Mouse (Mus musculus): ENCODE measurements around the gene Erbin. TPM values are rescaled to one million over a fixed set of nuclear protein-coding genes. Genes with fewer than 3 reads are reported as not detected.

The Erbin gene
- polyA plus RNA-seq, 1 experiment = 8.4 TPM

DNA sequence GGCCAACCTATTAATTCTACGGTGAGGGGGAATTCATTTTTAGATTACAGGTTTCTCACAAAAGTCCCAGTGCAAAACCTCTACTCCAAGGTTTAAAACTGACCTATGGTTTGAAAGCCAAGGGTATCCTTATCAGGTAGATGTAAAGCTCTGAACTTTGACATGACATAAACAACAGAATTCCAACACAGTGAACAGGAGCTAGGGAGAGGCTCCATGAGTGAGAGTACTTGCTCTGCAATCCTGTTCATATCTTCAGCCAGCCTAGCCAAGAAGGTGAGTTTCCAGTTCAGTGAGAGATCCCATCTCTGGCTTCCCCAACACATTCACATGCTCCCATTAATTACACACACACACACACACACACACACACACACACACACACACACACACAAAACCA lies 9.7 kb downstream of the Erbin start:
- Histone ChIP-seq H3K27me3 (ENCODE audit: control insufficient read depth, insufficient read depth, insufficient read length) (no peaks in the 10 kb centered on the region), H3ac (ENCODE audit: control insufficient read depth, insufficient read length) (no peak overlapping the region)

DNA sequence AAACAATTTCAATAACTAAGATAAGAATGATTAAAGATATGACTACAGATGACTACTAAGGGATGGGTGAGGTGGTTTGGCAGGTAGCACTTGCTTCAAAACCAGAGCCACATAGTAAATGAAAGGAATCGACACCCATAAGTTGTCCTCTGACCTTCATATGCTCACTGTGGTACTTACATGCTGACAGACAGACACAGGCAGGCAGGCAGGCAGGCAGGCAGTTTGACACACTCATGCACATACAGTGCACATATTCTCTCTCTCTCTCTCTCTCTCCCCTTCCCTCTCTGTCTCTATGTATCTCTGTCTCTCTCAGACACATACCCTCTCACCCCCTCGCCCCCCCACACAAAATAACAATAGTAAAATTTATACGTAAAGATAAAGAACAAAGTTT lies 10.4 kb downstream of the Erbin start:
- H3K27me3 ChIP-seq (ENCODE audit: control insufficient read depth, insufficient read depth, insufficient read length) = no peaks in the 10 kb centered on the region
- no peaks in the 10 kb centered on the region for H3K36me3 ChIP-seq (ENCODE audit: control insufficient read depth, insufficient read depth)
- H3ac ChIP-seq (ENCODE audit: control insufficient read depth, insufficient read length) = no peak overlapping the region
- H3K79me2 ChIP-seq (ENCODE audit: control insufficient read depth, insufficient read depth) = peaks cover 82% of the 10 kb centered on the region
- H3K4me3 ChIP-seq = no peak overlapping the region
- H3K4me2 ChIP-seq (ENCODE audit: low read depth) = no peak overlapping the region
- no peak for TF ChIP-seq REST (IDR thresholded peaks at IDR 0.05; ENCODE audit: insufficient read depth, insufficient read length)
- TF ChIP-seq TCF12 (IDR thresholded peaks at IDR 0.05; ENCODE audit: insufficient read depth, poor library complexity, severe bottlenecking) = no peak
- no peak for TF ChIP-seq POLR2A (IDR thresholded peaks at IDR 0.05; ENCODE audit: insufficient read length, low read depth)
- no peak for TF ChIP-seq MYOD1 (IDR thresholded peaks at IDR 0.05; ENCODE audit: control insufficient read depth in 1 of 3, insufficient read length in 2 of 3, low read depth in 2 of 3)
- no peak for TF ChIP-seq MYOG (IDR thresholded peaks at IDR 0.05; ENCODE audit: control insufficient read depth in 1 of 3, insufficient read depth in 1 of 3, insufficient read length in 2 of 3, low read depth in 2 of 3)
- no peak for TF ChIP-seq E2F4 (IDR thresholded peaks at IDR 0.05; ENCODE audit: insufficient read depth)
- no peak for TF ChIP-seq SRF (IDR thresholded peaks at IDR 0.05; ENCODE audit: control insufficient read depth, insufficient read length, low read depth)
- no peak for TF ChIP-seq USF1 (IDR thresholded peaks at IDR 0.05; ENCODE audit: low read depth)
- TF ChIP-seq MAX (IDR thresholded peaks at IDR 0.05; ENCODE audit: low read depth) = no peak
- no peak for TF ChIP-seq POLR2AphosphoS2 (IDR thresholded peaks at IDR 0.05; ENCODE audit: insufficient read length, low read depth)
- no peak for TF ChIP-seq TCF3 (IDR thresholded peaks at IDR 0.05; ENCODE audit: insufficient read length, low read depth)

More for the DNA sequence above, 9.7 kb downstream of the Erbin start:
- Histone ChIP-seq H3K4me2 (ENCODE audit: low read depth) (no peak overlapping the region), H3K79me2 (ENCODE audit: control insufficient read depth, insufficient read depth) (peaks cover 86% of the 10 kb centered on the region), H3K4me3 (no peak overlapping the region), H3K36me3 (ENCODE audit: control insufficient read depth, insufficient read depth) (no peaks in the 10 kb centered on the region)
- no peak for TF ChIP-seq MYOG (IDR thresholded peaks at IDR 0.05; ENCODE audit: control insufficient read depth in 1 of 3, insufficient read depth in 1 of 3, insufficient read length in 2 of 3, low read depth in 2 of 3)

DNA sequence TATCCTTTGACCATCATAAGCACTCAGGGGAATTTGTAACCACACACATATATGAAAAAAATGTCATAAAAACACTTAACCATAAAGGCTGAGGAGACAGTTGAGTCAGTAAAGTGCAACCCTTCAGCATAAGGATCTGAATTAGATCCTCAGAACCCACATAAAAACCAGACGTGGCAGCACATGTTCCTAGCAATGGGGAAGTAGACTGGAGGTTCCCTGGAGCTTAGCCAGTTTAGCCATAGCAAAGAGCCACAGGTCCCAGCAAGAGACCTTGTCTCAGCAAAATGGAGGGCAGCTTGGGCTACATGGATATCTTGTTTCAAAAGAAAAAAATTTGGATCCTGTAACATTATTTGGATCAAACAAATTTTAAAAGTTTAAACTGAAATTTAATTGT lies 20.3 kb downstream of the Erbin start:
- H3K36me3 ChIP-seq (ENCODE audit: control insufficient read depth, insufficient read depth) = no peaks in the 10 kb centered on the region
- H3K27me3 ChIP-seq (ENCODE audit: control insufficient read depth, insufficient read depth, insufficient read length) = no peaks in the 10 kb centered on the region
- H3K79me2 ChIP-seq (ENCODE audit: control insufficient read depth, insufficient read depth) = peaks cover 61% of the 10 kb centered on the region
- H3K4me2 ChIP-seq (ENCODE audit: low read depth) = no peak overlapping the region
- TF ChIP-seq POLR2A (IDR thresholded peaks at IDR 0.05; ENCODE audit: insufficient read length, low read depth) = no peak
- no peak for TF ChIP-seq CEBPB (IDR thresholded peaks at IDR 0.05; ENCODE audit: insufficient read depth, poor library complexity, severe bottlenecking)
- TF ChIP-seq POLR2AphosphoS2 (IDR thresholded peaks at IDR 0.05; ENCODE audit: insufficient read length, low read depth) = no peak
- TF ChIP-seq TCF12 (IDR thresholded peaks at IDR 0.05; ENCODE audit: insufficient read depth, poor library complexity, severe bottlenecking) = no peak
- no peak for TF ChIP-seq MAX (IDR thresholded peaks at IDR 0.05; ENCODE audit: low read depth)
- TF ChIP-seq SRF (IDR thresholded peaks at IDR 0.05; ENCODE audit: control insufficient read depth, insufficient read length, low read depth) = no peak
- no peak for TF ChIP-seq REST (IDR thresholded peaks at IDR 0.05; ENCODE audit: insufficient read depth, insufficient read length)
- no peak for TF ChIP-seq MYOG (IDR thresholded peaks at IDR 0.05; ENCODE audit: control insufficient read depth in 1 of 3, insufficient read depth in 1 of 3, insufficient read length in 2 of 3, low read depth in 2 of 3)
- no peak for TF ChIP-seq TCF3 (IDR thresholded peaks at IDR 0.05; ENCODE audit: insufficient read length, low read depth)
- TF ChIP-seq MYOD1 (IDR thresholded peaks at IDR 0.05; ENCODE audit: control insufficient read depth in 1 of 3, insufficient read length in 2 of 3, low read depth in 2 of 3) = no peak
- TF ChIP-seq E2F4 (IDR thresholded peaks at IDR 0.05; ENCODE audit: insufficient read depth) = no peak
- TF ChIP-seq USF1 (IDR thresholded peaks at IDR 0.05; ENCODE audit: low read depth) = no peak
- no peak overlapping the region for H3K4me3 ChIP-seq
- H3ac ChIP-seq (ENCODE audit: control insufficient read depth, insufficient read length) = no peak overlapping the region

DNA sequence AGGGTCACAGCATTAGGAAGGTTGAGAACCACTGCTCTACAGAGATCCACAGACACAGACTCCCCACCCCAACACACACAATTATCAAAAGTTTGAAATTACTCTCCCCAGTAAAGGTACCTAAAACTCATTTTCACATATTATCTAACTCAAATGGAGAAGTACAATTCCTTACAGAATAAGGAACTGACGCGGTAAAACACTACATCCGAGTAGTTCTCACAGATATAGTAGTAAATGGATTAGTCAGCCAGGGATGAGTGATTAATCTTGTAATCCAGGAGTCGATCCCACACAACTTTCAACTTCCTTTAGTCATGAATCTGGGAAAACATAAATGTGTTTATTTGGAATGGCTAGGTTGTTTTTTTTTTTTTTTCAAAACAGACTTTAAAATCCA lies 22.7 kb downstream of the Erbin start:
- no peak overlapping the region for H3ac ChIP-seq (ENCODE audit: control insufficient read depth, insufficient read length)
- H3K4me2 ChIP-seq (ENCODE audit: low read depth) = no peak overlapping the region
- no peak for TF ChIP-seq MYOG (IDR thresholded peaks at IDR 0.05; ENCODE audit: control insufficient read depth in 1 of 3, insufficient read depth in 1 of 3, insufficient read length in 2 of 3, low read depth in 2 of 3)
- no peak for TF ChIP-seq SRF (IDR thresholded peaks at IDR 0.05; ENCODE audit: control insufficient read depth, insufficient read length, low read depth)
- no peak for TF ChIP-seq USF1 (IDR thresholded peaks at IDR 0.05; ENCODE audit: low read depth)
- no peak for TF ChIP-seq TCF12 (IDR thresholded peaks at IDR 0.05; ENCODE audit: insufficient read depth, poor library complexity, severe bottlenecking)
- TF ChIP-seq MAX (IDR thresholded peaks at IDR 0.05; ENCODE audit: low read depth) = no peak
- no peak for TF ChIP-seq E2F4 (IDR thresholded peaks at IDR 0.05; ENCODE audit: insufficient read depth)
- no peak for TF ChIP-seq REST (IDR thresholded peaks at IDR 0.05; ENCODE audit: insufficient read depth, insufficient read length)
- TF ChIP-seq MYOD1 (IDR thresholded peaks at IDR 0.05; ENCODE audit: control insufficient read depth in 1 of 3, insufficient read length in 2 of 3, low read depth in 2 of 3) = no peak
- TF ChIP-seq POLR2A (IDR thresholded peaks at IDR 0.05; ENCODE audit: insufficient read length, low read depth) = no peak
- TF ChIP-seq POLR2AphosphoS2 (IDR thresholded peaks at IDR 0.05; ENCODE audit: insufficient read length, low read depth) = no peak
- TF ChIP-seq CEBPB (IDR thresholded peaks at IDR 0.05; ENCODE audit: insufficient read depth, poor library complexity, severe bottlenecking) = no peak
- H3K27me3 ChIP-seq (ENCODE audit: control insufficient read depth, insufficient read depth, insufficient read length) = no peaks in the 10 kb centered on the region
- H3K79me2 ChIP-seq (ENCODE audit: control insufficient read depth, insufficient read depth) = peaks cover 76% of the 10 kb centered on the region
- H3K4me3 ChIP-seq = no peak overlapping the region
- H3K36me3 ChIP-seq (ENCODE audit: control insufficient read depth, insufficient read depth) = no peaks in the 10 kb centered on the region

DNA sequence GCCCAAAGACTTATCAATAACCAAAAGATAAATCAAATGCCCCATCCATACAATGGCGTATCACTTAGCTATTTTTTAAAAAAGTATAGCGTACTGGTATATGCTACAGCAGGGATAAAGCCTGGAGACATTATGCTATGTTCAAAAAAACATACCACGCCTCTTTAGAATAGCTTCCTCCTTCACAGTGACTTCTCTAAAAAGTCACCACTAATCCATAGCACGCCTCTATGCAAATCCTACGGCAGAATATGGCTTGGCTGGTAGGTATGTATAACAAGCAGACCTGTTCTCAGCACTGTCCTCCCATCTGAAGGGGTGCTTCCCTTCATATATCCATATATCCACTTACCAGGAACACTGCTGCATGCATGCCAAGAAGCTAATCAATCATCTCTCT lies 27.2 kb downstream of the Erbin start:
- Histone ChIP-seq H3K27me3 (ENCODE audit: control insufficient read depth, insufficient read depth, insufficient read length) (no peaks in the 10 kb centered on the region), H3K4me2 (ENCODE audit: low read depth) (no peak overlapping the region), H3K4me3 (no peak overlapping the region), H3K79me2 (ENCODE audit: control insufficient read depth, insufficient read depth) (peaks cover 91% of the 10 kb centered on the region), H3K36me3 (ENCODE audit: control insufficient read depth, insufficient read depth) (no peaks in the 10 kb centered on the region), H3ac (ENCODE audit: control insufficient read depth, insufficient read length) (no peak overlapping the region)
- TF ChIP-seq POLR2A (IDR thresholded peaks at IDR 0.05; ENCODE audit: insufficient read length, low read depth) = no peak
- no peak for TF ChIP-seq TCF12 (IDR thresholded peaks at IDR 0.05; ENCODE audit: insufficient read depth, poor library complexity, severe bottlenecking)
- TF ChIP-seq MYOG (IDR thresholded peaks at IDR 0.05; ENCODE audit: control insufficient read depth in 1 of 3, insufficient read depth in 1 of 3, insufficient read length in 2 of 3, low read depth in 2 of 3) = no peak
- TF ChIP-seq POLR2AphosphoS2 (IDR thresholded peaks at IDR 0.05; ENCODE audit: insufficient read length, low read depth) = no peak
- TF ChIP-seq REST (IDR thresholded peaks at IDR 0.05; ENCODE audit: insufficient read depth, insufficient read length) = no peak
- no peak for TF ChIP-seq CEBPB (IDR thresholded peaks at IDR 0.05; ENCODE audit: insufficient read depth, poor library complexity, severe bottlenecking)
- TF ChIP-seq MYOD1 (IDR thresholded peaks at IDR 0.05; ENCODE audit: control insufficient read depth in 1 of 3, insufficient read length in 2 of 3, low read depth in 2 of 3) = no peak
- no peak for TF ChIP-seq E2F4 (IDR thresholded peaks at IDR 0.05; ENCODE audit: insufficient read depth)
- no peak for TF ChIP-seq SRF (IDR thresholded peaks at IDR 0.05; ENCODE audit: control insufficient read depth, insufficient read length, low read depth)
